Mouse (Mus musculus) layer of hippocampus, adult 2 months (tissue): ENCODE measurements around the gene Gm10591. TPM values are rescaled to one million over a fixed set of nuclear protein-coding genes. Genes with fewer than 3 reads are reported as not detected.
"Not testable (repeated sequence)": the region's sequence is repeated elsewhere in the genome, so short reads cannot be mapped to it uniquely, and the experiment has no call there.

Experiments used
- DNase-seq, 2 experiments: peaks; one replicate each; pipeline ENCODE4 v3.0.0; 2022; ENCODE audit warnings: low spot score in 2 of 2
- H3K27ac ChIP-seq: fragments of 200-600 bp; 2 replicates; pipeline ENCODE4 v1.8.1; 2022
- H3K4me3 ChIP-seq: fragments of 200-600 bp; 2 replicates; pipeline ENCODE4 v1.8.1; 2022; ENCODE audit warnings: mild to moderate bottlenecking
- long read RNA-seq, 2 experiments: library from polyadenylated mRNA; stranded (forward); transcript quantifications; one replicate each; pipeline ENCODE4 v2.0.0; 2021; ENCODE audit warnings: borderline mapping rate in 2 of 2
- total RNA-seq, 2 experiments: library from RNA; stranded (reverse); gene quantifications; 2 replicates each; pipeline ENCODE4 v1.2.3; 2021

The Gm10591 gene
- not detected for total RNA-seq
- long read RNA-seq, experiment 1 = 0 reads
- long read RNA-seq, experiment 2, partial matches to known transcripts = 1 of 1 reads
- long read RNA-seq, experiment 2, other reads (novel, unspliced or antisense) = 0 of 1 reads

GRCm38 (mm10) chr4:42611895-42612294 is at the start of gene Gm10591:
Gene Gm10591, plus strand, starts transcription at chr4:42612195.
- not testable (repeated sequence) for DNase-seq, H3K27ac ChIP-seq, H3K4me3 ChIP-seq

DNA sequence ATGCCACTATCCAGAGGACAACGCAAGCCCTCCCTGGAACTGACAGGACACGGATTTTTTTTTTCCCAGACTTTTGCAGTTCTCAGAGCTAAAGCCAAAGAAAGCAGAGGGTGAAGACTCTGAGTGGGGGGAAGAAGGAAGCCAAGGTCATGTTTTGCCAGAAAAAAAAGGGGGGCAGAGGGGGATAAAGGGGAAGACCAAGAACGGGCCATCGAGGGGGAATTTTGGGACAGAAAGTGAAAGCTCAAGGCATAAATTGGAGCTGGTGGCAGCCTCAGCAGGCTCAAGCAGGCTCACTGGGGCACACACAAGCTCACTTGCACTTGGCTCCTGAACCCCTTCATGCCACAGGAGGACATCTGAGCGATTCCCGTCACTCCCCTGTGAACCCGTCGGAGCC is 17.4 kb downstream of the Gm10591 start, which contains the start of gene Gm2564:
Gene Gm2564 (plus strand): TSS at position 301 of the 400 bp plus-strand sequence.
- H3K27ac ChIP-seq, DNase-seq, H3K4me3 ChIP-seq: not testable (repeated sequence)

- not testable (repeated sequence) for H3K4me3 ChIP-seq, H3K27ac ChIP-seq, DNase-seq
Measured at GRCm38 (mm10) chr4:42654951-42655350, 43.0 kb downstream of the Gm10591 start, which contains the start of gene Ccl27b. Gene Ccl27b, plus strand, starts transcription at chr4:42655251.

DNA sequence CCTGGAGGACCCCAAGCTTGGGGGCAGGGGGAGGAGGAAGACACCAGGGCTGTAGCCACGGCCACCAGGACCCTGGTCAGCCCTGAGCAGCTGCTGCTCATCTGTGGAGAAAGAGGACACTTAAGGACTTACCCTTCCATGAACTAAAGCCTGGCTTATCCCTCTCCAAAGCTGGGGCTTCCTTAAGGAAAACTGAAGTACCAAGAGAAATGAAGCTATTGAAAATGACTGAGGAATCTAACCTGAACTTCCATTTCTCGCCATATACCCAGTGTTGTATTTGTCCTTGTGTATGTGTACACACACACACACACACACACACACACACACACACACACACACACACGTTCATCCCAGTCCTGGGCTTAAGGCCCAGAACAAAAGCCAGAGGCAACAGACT is 49.8 kb downstream of the Gm10591 start, which contains the start of gene Il11ra2:
Gene Il11ra2 (minus strand): TSS at position 101 of the 400 bp plus-strand sequence.
- not testable (repeated sequence) for H3K27ac ChIP-seq, H3K4me3 ChIP-seq, DNase-seq

Other genes starting within 250 kb of the Gm10591 start
- gene Gm21586, start 172.8 kb upstream of the Gm10591 start, total RNA-seq = not detected
- gene Gm2163, start 145.4 kb upstream of the Gm10591 start, total RNA-seq = 1 to 10 TPM; 1.8 to 2.3 TPM
- not detected for gene Fam205a2, start 84.0 kb upstream of the Gm10591 start, total RNA-seq
- gene Gm2564, start 17.5 kb downstream of the Gm10591 start, total RNA-seq = 10 to 100 TPM; 12.6 to 13.2 TPM
- not detected for gene Ccl27b, start 43.1 kb downstream of the Gm10591 start, total RNA-seq
- gene Il11ra2, start 49.7 kb downstream of the Gm10591 start, total RNA-seq = under 1 TPM in 1 of 2 experiments, not detected in 1; 0.37 TPM
- gene 4930578G10Rik, start 123.3 kb downstream of the Gm10591 start, total RNA-seq = 1 to 10 TPM in 1 of 2 experiments, under 1 TPM in 1; 0.83 to 3.2 TPM
- 1 to 10 TPM in 1 of 2 experiments, not detected in 1; 1.1 TPM for gene Ccl19, start 144.4 kb downstream of the Gm10591 start, total RNA-seq
- gene Ccl21a, start 161.8 kb downstream of the Gm10591 start, total RNA-seq = under 1 TPM in 1 of 2 experiments, not detected in 1; 0.49 TPM
- not detected for gene Fam205a1, start 241.7 kb downstream of the Gm10591 start, total RNA-seq
- 1 to 10 TPM in 1 of 2 experiments, under 1 TPM in 1; 0.90 to 1.0 TPM for gene Gm12394, start 244.6 kb downstream of the Gm10591 start, total RNA-seq